Mouse (Mus musculus): ENCODE data around the gene Vmp1. TPM values are rescaled to one million over a fixed set of nuclear protein-coding genes. Genes with fewer than 3 reads are reported as not detected.

The Vmp1 gene
- polyA plus RNA-seq, 1 experiment from 2014 or later = 147 TPM

- H3K4me3 ChIP-seq (replicated peaks; ENCODE audit: low read length) = no peak overlapping the region
- peak overlapping the region; percentile 46; the same call in 1 of the 2 replicates for H3K27ac ChIP-seq (ENCODE audit: low read length)
- no peaks in the 10 kb centered on the region for H3K9me3 ChIP-seq (replicated peaks; ENCODE audit: control insufficient read depth, low read length)
- 43% methylated on average over 3 of the region's 3 CpGs for WGBS
- no peaks in the 10 kb centered on the region for H3K27me3 ChIP-seq (ENCODE audit: control insufficient read depth, insufficient read depth, low read length)
- H3K4me2 ChIP-seq (ENCODE audit: low read depth, low read length) = no peak overlapping the region
- peaks cover 4% of the 10 kb centered on the region for H3K36me3 ChIP-seq (ENCODE audit: control insufficient read depth, insufficient read depth, low read length)
- peaks cover 3% of the 10 kb centered on the region; the same call in 1 of the 2 replicates for H3K4me1 ChIP-seq (ENCODE audit: control insufficient read depth, insufficient read depth, low read length)
- no peak overlapping the region for H3K9ac ChIP-seq (ENCODE audit: low read length)
- ATAC-seq (ENCODE audit: insufficient read depth, low FRiP score) = no peak
Observed at GRCm38 (mm10) chr11:86602116-86602515, 81.5 kb downstream of the Vmp1 start.

DNA sequence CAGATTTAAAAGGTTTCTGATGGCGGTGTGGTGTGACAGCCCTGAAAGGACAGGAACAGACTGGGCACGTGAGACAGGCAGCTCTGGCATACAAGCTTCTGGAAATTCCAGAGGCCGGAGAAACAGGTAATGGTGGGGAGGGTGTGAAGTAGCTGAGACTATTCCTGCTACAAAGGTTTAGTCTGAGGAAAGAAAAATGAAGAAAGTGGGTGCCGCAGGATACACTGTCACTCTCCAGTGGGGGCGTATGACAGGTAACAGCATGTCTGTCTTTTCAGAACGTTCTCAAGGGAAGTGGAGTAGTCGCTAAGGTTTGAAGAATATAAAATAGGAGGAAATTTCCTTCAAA, 83.5 kb downstream of the Vmp1 start:
- H3K9me3 ChIP-seq (replicated peaks; ENCODE audit: control insufficient read depth, low read length) = no peaks in the 10 kb centered on the region
- no peak overlapping the region for H3K4me2 ChIP-seq (ENCODE audit: low read depth, low read length)
- no peaks in the 10 kb centered on the region for H3K27me3 ChIP-seq (ENCODE audit: control insufficient read depth, insufficient read depth, low read length)
- H3K9ac ChIP-seq (ENCODE audit: low read length) = no peak overlapping the region
- 80% methylated on average over 7 of the region's 7 CpGs for WGBS
- peak overlapping the region; percentile 49 for H3K27ac ChIP-seq (ENCODE audit: low read length)
- H3K4me1 ChIP-seq (ENCODE audit: control insufficient read depth, insufficient read depth, low read length) = peaks cover 5% of the 10 kb centered on the region; the same call in 1 of the 2 replicates
- no peak for ATAC-seq (ENCODE audit: insufficient read depth, low FRiP score)
- no peak overlapping the region for H3K4me3 ChIP-seq (replicated peaks; ENCODE audit: low read length)
- H3K36me3 ChIP-seq (ENCODE audit: control insufficient read depth, insufficient read depth, low read length) = no peaks in the 10 kb centered on the region

GRCm38 (mm10) chr11:86599378-86600208, 84.0 kb downstream of the Vmp1 start:
- 65% methylated on average over 4 of the region's 4 CpGs for WGBS
- H3K27me3 ChIP-seq (ENCODE audit: control insufficient read depth, insufficient read depth, low read length) = no peaks in the 10 kb centered on the region

GRCm38 (mm10) chr11:86598572-86598971, 85.1 kb downstream of the Vmp1 start:
- 74% methylated on average over 1 of the region's 1 CpGs for WGBS
- H3K9me3 ChIP-seq (replicated peaks; ENCODE audit: control insufficient read depth, low read length) = no peaks in the 10 kb centered on the region
- H3K9ac ChIP-seq (ENCODE audit: low read length) = no peak overlapping the region
- no peak overlapping the region for H3K4me2 ChIP-seq (ENCODE audit: low read depth, low read length)
- no peak overlapping the region for H3K4me3 ChIP-seq (replicated peaks; ENCODE audit: low read length)
- 0 out of 2 replicates have a peak, but pooled peaks cover 5% of the 10 kb centered on the region for H3K4me1 ChIP-seq (ENCODE audit: control insufficient read depth, insufficient read depth, low read length)
- H3K36me3 ChIP-seq (ENCODE audit: control insufficient read depth, insufficient read depth, low read length) = no peaks in the 10 kb centered on the region
- ATAC-seq (ENCODE audit: insufficient read depth, low FRiP score) = no peak
- no peaks in the 10 kb centered on the region for H3K27me3 ChIP-seq (ENCODE audit: control insufficient read depth, insufficient read depth, low read length)
- peak overlapping the region; percentile 31; the same call in 1 of the 2 replicates for H3K27ac ChIP-seq (ENCODE audit: low read length)

More at GRCm38 (mm10) chr11:86599378-86600208, 84.0 kb downstream of the Vmp1 start:
- no peak for ATAC-seq (ENCODE audit: insufficient read depth, low FRiP score)
- Histone ChIP-seq H3K36me3 (ENCODE audit: control insufficient read depth, insufficient read depth, low read length) (no peaks in the 10 kb centered on the region), H3K9ac (ENCODE audit: low read length) (no peak overlapping the region), H3K9me3 (replicated peaks; ENCODE audit: control insufficient read depth, low read length) (no peaks in the 10 kb centered on the region), H3K4me3 (replicated peaks; ENCODE audit: low read length) (no peak overlapping the region), H3K4me2 (ENCODE audit: low read depth, low read length) (no peak overlapping the region), H3K27ac (ENCODE audit: low read length) (peak overlapping the region; percentile 49), H3K4me1 (ENCODE audit: control insufficient read depth, insufficient read depth, low read length) (peaks cover 5% of the 10 kb centered on the region; the same call in 1 of the 2 replicates)

DNA sequence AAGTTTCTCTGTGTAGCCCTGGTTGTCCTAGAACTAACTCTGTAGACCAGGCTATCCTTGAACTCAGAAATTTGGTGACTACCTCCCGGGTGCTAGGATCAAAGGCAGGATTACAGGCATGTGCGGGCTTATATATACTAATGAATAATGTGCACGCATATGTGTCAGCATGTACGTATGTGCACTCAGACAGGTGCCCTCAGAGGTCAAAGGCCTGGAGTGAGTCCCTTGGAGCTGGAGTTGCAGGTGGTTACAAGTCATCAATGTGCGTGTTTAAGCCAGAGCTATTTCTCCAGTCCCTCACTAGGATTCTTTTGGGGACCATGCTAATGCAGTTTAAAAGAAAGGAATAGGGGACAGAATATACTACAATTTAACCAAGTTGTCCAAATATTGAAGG, 85.5 kb downstream of the Vmp1 start:
- 78% methylated on average over 5 of the region's 5 CpGs for WGBS
- Histone ChIP-seq H3K9me3 (replicated peaks; ENCODE audit: control insufficient read depth, low read length) (no peaks in the 10 kb centered on the region), H3K27me3 (ENCODE audit: control insufficient read depth, insufficient read depth, low read length) (no peaks in the 10 kb centered on the region), H3K4me3 (replicated peaks; ENCODE audit: low read length) (no peak overlapping the region), H3K4me2 (ENCODE audit: low read depth, low read length) (no peak overlapping the region), H3K27ac (ENCODE audit: low read length) (peak overlapping the region; percentile 60), H3K4me1 (ENCODE audit: control insufficient read depth, insufficient read depth, low read length) (peaks cover 9% of the 10 kb centered on the region; the same call in 1 of the 2 replicates), H3K9ac (ENCODE audit: low read length) (no peak overlapping the region), H3K36me3 (ENCODE audit: control insufficient read depth, insufficient read depth, low read length) (no peaks in the 10 kb centered on the region)
- no peak for ATAC-seq (ENCODE audit: insufficient read depth, low FRiP score)

GRCm38 (mm10) chr11:86596976-86597375, 86.7 kb downstream of the Vmp1 start:
- H3K9ac ChIP-seq (ENCODE audit: low read length) = no peak overlapping the region
- WGBS = 90% methylated on average over 3 of the region's 3 CpGs
- H3K4me1 ChIP-seq (ENCODE audit: control insufficient read depth, insufficient read depth, low read length) = peaks cover 9% of the 10 kb centered on the region; the same call in 1 of the 2 replicates
- H3K4me3 ChIP-seq (replicated peaks; ENCODE audit: low read length) = no peak overlapping the region
- no peak for ATAC-seq (ENCODE audit: insufficient read depth, low FRiP score)
- no peaks in the 10 kb centered on the region for H3K27me3 ChIP-seq (ENCODE audit: control insufficient read depth, insufficient read depth, low read length)
- no peak overlapping the region for H3K4me2 ChIP-seq (ENCODE audit: low read depth, low read length)
- no peak overlapping the region for H3K27ac ChIP-seq (ENCODE audit: low read length)
- H3K9me3 ChIP-seq (replicated peaks; ENCODE audit: control insufficient read depth, low read length) = no peaks in the 10 kb centered on the region
- no peaks in the 10 kb centered on the region for H3K36me3 ChIP-seq (ENCODE audit: control insufficient read depth, insufficient read depth, low read length)

- ATAC-seq (ENCODE audit: insufficient read depth, low FRiP score) = no peak
- no peaks in the 10 kb centered on the region for H3K27me3 ChIP-seq (ENCODE audit: control insufficient read depth, insufficient read depth, low read length)
- no peak overlapping the region for H3K4me3 ChIP-seq (replicated peaks; ENCODE audit: low read length)
- peaks cover 9% of the 10 kb centered on the region; the same call in 1 of the 2 replicates for H3K4me1 ChIP-seq (ENCODE audit: control insufficient read depth, insufficient read depth, low read length)
- 77% methylated on average over 7 of the region's 7 CpGs for WGBS
- H3K27ac ChIP-seq (ENCODE audit: low read length) = no peak overlapping the region
- no peak overlapping the region for H3K9ac ChIP-seq (ENCODE audit: low read length)
- no peak overlapping the region for H3K4me2 ChIP-seq (ENCODE audit: low read depth, low read length)
- H3K36me3 ChIP-seq (ENCODE audit: control insufficient read depth, insufficient read depth, low read length) = no peaks in the 10 kb centered on the region
- H3K9me3 ChIP-seq (replicated peaks; ENCODE audit: control insufficient read depth, low read length) = no peaks in the 10 kb centered on the region
Observed at GRCm38 (mm10) chr11:86596187-86596960, 87.3 kb downstream of the Vmp1 start.

- H3K4me2 ChIP-seq (ENCODE audit: low read depth, low read length) = no peak overlapping the region
- H3K4me3 ChIP-seq (replicated peaks; ENCODE audit: low read length) = no peak overlapping the region
- no peaks in the 10 kb centered on the region for H3K36me3 ChIP-seq (ENCODE audit: control insufficient read depth, insufficient read depth, low read length)
- H3K27me3 ChIP-seq (ENCODE audit: control insufficient read depth, insufficient read depth, low read length) = no peaks in the 10 kb centered on the region
- ATAC-seq (ENCODE audit: insufficient read depth, low FRiP score) = no peak
- no peak overlapping the region for H3K27ac ChIP-seq (ENCODE audit: low read length)
- peaks cover 9% of the 10 kb centered on the region; the same call in 1 of the 2 replicates for H3K4me1 ChIP-seq (ENCODE audit: control insufficient read depth, insufficient read depth, low read length)
- no peak overlapping the region for H3K9ac ChIP-seq (ENCODE audit: low read length)
- 98% methylated on average over 6 of the region's 6 CpGs for WGBS
- no peaks in the 10 kb centered on the region for H3K9me3 ChIP-seq (replicated peaks; ENCODE audit: control insufficient read depth, low read length)
Observed at GRCm38 (mm10) chr11:86595366-86595765, 88.3 kb downstream of the Vmp1 start.

Data from stomach, embryonic 16.5 days (tissue).